Mouse (Mus musculus) forebrain, embryonic 14.5 days (tissue): ENCODE results near the gene Tuba4a. TPM values are rescaled to one million over a fixed set of nuclear protein-coding genes. Genes with fewer than 3 reads are reported as not detected.

Experiments used
- microRNA-seq: library from miRNA; unstranded; fragments of <30 nt; microRNA quantifications from one replicate; pipeline ENCODE4, GENCODE M21; 2016
- polyA plus RNA-seq: library from polyadenylated mRNA; unstranded; fragments of >200 nt; fragmentation: Nextera tagmentation; extraction: Ambion mirVana; gene quantifications from 2 replicates; pipeline ENCODE4 v1.2.1, GENCODE M21; 2014

Gene Tuba4a
- polyA plus RNA-seq, 1 experiment from 2014 or later, result 21.3 TPM

Small RNA genes within 50 kb of the gene (microRNA-seq; reads per million reads assigned to microRNA genes)
- gene Gm27943, result not detected

Other genes with a start within 250 kb of the Tuba4a start
- 7.9 and 8.8 TPM in 2 replicates for gene Nhej1, start 94.7 kb downstream of the Tuba4a start, polyA plus RNA-seq
- not detected in 2 replicates for gene Slc23a3, start 86.0 kb downstream of the Tuba4a start, polyA plus RNA-seq
- 40.4 and 53.6 TPM in 2 replicates for gene Cnppd1, start 77.2 kb downstream of the Tuba4a start, polyA plus RNA-seq
- gene Retreg2, start 77.1 kb downstream of the Tuba4a start, polyA plus RNA-seq, result 85.6 and 95.6 TPM in 2 replicates
- gene Zfand2b, start 51.2 kb downstream of the Tuba4a start, polyA plus RNA-seq, result 41.2 and 46.8 TPM in 2 replicates
- gene Abcb6, start 39.5 kb downstream of the Tuba4a start, polyA plus RNA-seq, result 26.2 and 30.4 TPM in 2 replicates
- 16.3 and 16.9 TPM in 2 replicates for gene Ankzf1, start 27.7 kb downstream of the Tuba4a start, polyA plus RNA-seq
- 25.5 and 34.1 TPM in 2 replicates for gene Atg9a, start 27.7 kb downstream of the Tuba4a start, polyA plus RNA-seq
- gene Glb1l, start 9.1 kb downstream of the Tuba4a start, polyA plus RNA-seq, result 13.0 and 14.3 TPM in 2 replicates
- 116 and 130 TPM in 2 replicates for gene Stk16, start 9.0 kb downstream of the Tuba4a start, polyA plus RNA-seq
- not detected in 2 replicates for gene A630095N17Rik, start 12.2 kb upstream of the Tuba4a start, polyA plus RNA-seq
- 21.5 and 24.3 TPM in 2 replicates for gene Dnajb2, start 16.5 kb upstream of the Tuba4a start, polyA plus RNA-seq
- 5.1 and 8.0 TPM in 2 replicates for gene Ptprn, start 44.6 kb upstream of the Tuba4a start, polyA plus RNA-seq
- gene Resp18, start 58.5 kb upstream of the Tuba4a start, polyA plus RNA-seq, result 62.4 and 68.1 TPM in 2 replicates
- gene Dnpep, start 98.1 kb upstream of the Tuba4a start, polyA plus RNA-seq, result 160 and 178 TPM in 2 replicates
- 1.3 and 1.4 TPM in 2 replicates for gene Des, start 140.5 kb upstream of the Tuba4a start, polyA plus RNA-seq
- gene Speg, start 155.4 kb upstream of the Tuba4a start, polyA plus RNA-seq, result 8.3 and 8.8 TPM in 2 replicates
- 72.4 and 76.0 TPM in 2 replicates for gene Gmppa, start 216.1 kb upstream of the Tuba4a start, polyA plus RNA-seq
- 0.76 and 0.84 TPM in 2 replicates for gene Asic4, start 230.6 kb upstream of the Tuba4a start, polyA plus RNA-seq